Mouse (Mus musculus) heart, postnatal 36 days (tissue): ENCODE measurements around the gene Hs1bp3. TPM values are rescaled to one million over a fixed set of nuclear protein-coding genes. Genes with fewer than 3 reads are reported as not detected.

Source experiments
- DNase-seq, 2 experiments: peaks; one replicate each; pipeline ENCODE4 v3.0.0; 2021 to 2022
- intact Hi-C: fragments of 180-260 bp; cut with DNase I; formaldehyde crosslinking; loops from one replicate; pipeline ENCODE4 v1.15.1; 2025
- total RNA-seq, 2 experiments: library from RNA; stranded (reverse); gene quantifications; 2 replicates each; pipeline ENCODE4 v1.2.3; 2021

Hs1bp3 gene
- total RNA-seq, 2 experiments from 2014 or later: 15.9 to 18.0 TPM

- no peak for DNase-seq
- intact Hi-C loops: loop anchor here (5.0 kb wide), 1 partner anchor 84 kb away; no protein-coding TSS in a partner anchor
Observed at GRCm38 (mm10) chr12:8301011-8301814, 12.0 kb upstream of the Hs1bp3 start.

- no peak for DNase-seq
- intact Hi-C loops: loop anchor here (5.0 kb wide), 1 partner anchor 85 kb away; no protein-coding TSS in a partner anchor
Observed at GRCm38 (mm10) chr12:8301841-8302431, 11.3 kb upstream of the Hs1bp3 start, which contains the start of gene Gdf7. Gene Gdf7 (minus strand): TSS chr12:8301954.

- intact Hi-C loops: no loop called here
- DNase-seq: no peak
Observed at GRCm38 (mm10) chr12:8305258-8305657, 8.0 kb upstream of the Hs1bp3 start.

GRCm38 (mm10) chr12:8306432-8306831 is 6.8 kb upstream of the Hs1bp3 start:
- DNase-seq: peak; percentile 69 to 73
- intact Hi-C loops: loop anchor here (1.0 kb wide), 2 partner anchors 247 to 315 kb away; no protein-coding TSS in a partner anchor

GRCm38 (mm10) chr12:8306910-8307309 is 6.3 kb upstream of the Hs1bp3 start:
- intact Hi-C loops: loop anchor here (1.0 kb wide), 2 partner anchors 248 to 316 kb away; no protein-coding TSS in a partner anchor
- no peak for DNase-seq

GRCm38 (mm10) chr12:8310992-8311391 is 2.2 kb upstream of the Hs1bp3 start:
- intact Hi-C loops: loop anchor here (10.0 kb wide), 3 partner anchors 384 to 714 kb away; partner anchors contain the start of gene Ttc32
- no peak for DNase-seq

GRCm38 (mm10) chr12:8312266-8312665 is 966 bp upstream of the Hs1bp3 start:
- no peak for DNase-seq
- intact Hi-C loops: loop anchor here (2.0 to 10.0 kb wide), 4 partner anchors 235 to 713 kb away; partner anchors contain the start of gene Ttc32

- no peak for DNase-seq
- intact Hi-C loops: loop anchor here (2.0 to 10.0 kb wide), 4 partner anchors 233 to 711 kb away; partner anchors contain the start of gene Ttc32
Observed at GRCm38 (mm10) chr12:8313773-8314172, 541 bp downstream of the Hs1bp3 start.

GRCm38 (mm10) chr12:8316541-8316940 is 3.3 kb downstream of the Hs1bp3 start:
- intact Hi-C loops: loop anchor here (10.0 kb wide), 3 partner anchors 378 to 708 kb away; partner anchors contain the start of gene Ttc32

GRCm38 (mm10) chr12:8320084-8320713 is 7.0 kb downstream of the Hs1bp3 start:
- intact Hi-C loops: loop anchor here (2.0 to 10.0 kb wide), 2 partner anchors 227 to 315 kb away; no protein-coding TSS in a partner anchor

More at GRCm38 (mm10) chr12:8316541-8316940, 3.3 kb downstream of the Hs1bp3 start:
- no peak for DNase-seq

GRCm38 (mm10) chr12:8321506-8321905 is 8.3 kb downstream of the Hs1bp3 start:
- intact Hi-C loops: loop anchor here (2.0 to 10.0 kb wide), 2 partner anchors 225 to 313 kb away; no protein-coding TSS in a partner anchor
- no peak for DNase-seq

More at GRCm38 (mm10) chr12:8320084-8320713, 7.0 kb downstream of the Hs1bp3 start:
- DNase-seq: peak; percentile 87 to 90

GRCm38 (mm10) chr12:8324086-8324485 is 10.9 kb downstream of the Hs1bp3 start:
- DNase-seq: no peak
- intact Hi-C loops: loop anchor here (10.0 kb wide), 1 partner anchor 311 kb away; no protein-coding TSS in a partner anchor

GRCm38 (mm10) chr12:8325245-8325942 is 12.2 kb downstream of the Hs1bp3 start:
- intact Hi-C loops: loop anchor here (10.0 kb wide), 1 partner anchor 309 kb away; no protein-coding TSS in a partner anchor
- DNase-seq: no peak

GRCm38 (mm10) chr12:8325943-8326522 is 12.8 kb downstream of the Hs1bp3 start:
- intact Hi-C loops: loop anchor here (2.0 to 10.0 kb wide), 4 partner anchors 31 to 309 kb away; no protein-coding TSS in a partner anchor
- DNase-seq: no peak

- peak; percentile 96 to 97 for DNase-seq
- intact Hi-C loops: loop anchor here (1.0 to 10.0 kb wide), 5 partner anchors 30 to 308 kb away; no protein-coding TSS in a partner anchor
Observed at GRCm38 (mm10) chr12:8326825-8327674, 13.8 kb downstream of the Hs1bp3 start.

- intact Hi-C loops: loop anchor here (1.0 to 10.0 kb wide), 6 partner anchors 29 to 307 kb away; no protein-coding TSS in a partner anchor
- DNase-seq: no peak
Observed at GRCm38 (mm10) chr12:8327675-8328053, 14.4 kb downstream of the Hs1bp3 start.

GRCm38 (mm10) chr12:8329236-8329635 is 16.0 kb downstream of the Hs1bp3 start:
- intact Hi-C loops: loop anchor here (2.0 to 10.0 kb wide), 2 partner anchors 50 to 306 kb away; no protein-coding TSS in a partner anchor
- no peak for DNase-seq
